Mouse (Mus musculus): ENCODE data around the gene Armc8. TPM values are rescaled to one million over a fixed set of nuclear protein-coding genes. Genes with fewer than 3 reads are reported as not detected.

Gene Armc8
- total RNA-seq, 2 experiments from 2014 or later = 19.3 to 34.0 TPM

DNA sequence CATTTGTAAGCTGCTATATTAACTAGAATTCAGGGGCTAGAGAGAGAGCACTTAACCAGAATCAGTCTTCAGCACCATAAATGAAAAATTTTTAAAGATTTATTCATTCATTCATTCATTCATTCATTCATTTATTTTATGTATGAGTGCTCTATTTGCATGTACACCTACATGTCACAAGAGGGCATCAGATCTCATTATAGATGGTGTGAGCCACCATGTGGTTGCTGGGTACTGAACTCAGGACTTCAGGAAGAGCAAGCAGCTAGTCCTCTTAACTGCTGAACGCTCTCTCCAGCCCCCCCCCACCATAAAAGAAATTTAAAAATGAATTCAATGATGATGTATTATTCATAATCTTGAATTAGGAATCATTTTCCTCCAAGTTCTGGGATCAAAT is 22.4 kb downstream of the Armc8 start:
- no peak for ATAC-seq (replicated peaks; ENCODE audit: low FRiP score, poor library complexity, severe bottlenecking)

DNA sequence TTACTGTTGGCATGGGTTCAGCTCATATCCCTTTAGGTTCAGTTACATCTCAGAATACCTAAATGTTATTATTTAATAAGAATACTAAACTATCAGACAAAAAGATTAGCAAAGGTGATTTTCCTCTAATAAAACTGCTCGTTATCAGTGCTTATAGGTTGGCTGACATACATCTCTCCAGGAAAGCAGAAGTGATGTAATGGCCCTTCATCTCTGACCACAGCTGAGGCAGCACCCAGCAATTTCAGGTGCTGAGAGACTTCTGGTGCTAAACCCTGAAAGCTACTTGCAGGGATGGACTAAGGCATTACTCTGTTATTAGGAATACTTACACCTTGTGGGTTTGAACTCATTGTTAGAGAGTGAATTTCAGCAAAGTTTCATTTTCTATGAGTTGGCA is 36.8 kb downstream of the Armc8 start:
- ATAC-seq (replicated peaks; ENCODE audit: low FRiP score, poor library complexity, severe bottlenecking) = no peak

DNA sequence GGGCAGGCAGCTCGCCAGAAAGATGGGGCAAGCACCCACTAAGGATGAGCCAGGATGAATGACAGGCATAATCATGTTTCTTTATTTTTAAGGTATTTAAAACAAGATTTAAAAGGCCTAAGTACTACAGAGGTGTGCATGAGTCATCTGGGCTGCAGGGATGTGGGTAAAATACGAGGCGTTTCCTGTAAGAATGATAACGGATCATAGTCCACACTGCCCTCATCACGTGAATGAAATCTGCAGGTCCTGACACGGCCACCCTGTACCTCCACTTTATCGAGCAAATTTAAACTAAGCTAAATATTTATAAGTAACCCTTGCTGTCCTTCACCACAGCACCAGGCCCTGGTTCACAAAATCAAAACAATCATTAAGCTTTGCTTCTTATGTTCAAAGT is 62.8 kb downstream of the Armc8 start:
- no peak for ATAC-seq (replicated peaks; ENCODE audit: low FRiP score, poor library complexity, severe bottlenecking)

DNA sequence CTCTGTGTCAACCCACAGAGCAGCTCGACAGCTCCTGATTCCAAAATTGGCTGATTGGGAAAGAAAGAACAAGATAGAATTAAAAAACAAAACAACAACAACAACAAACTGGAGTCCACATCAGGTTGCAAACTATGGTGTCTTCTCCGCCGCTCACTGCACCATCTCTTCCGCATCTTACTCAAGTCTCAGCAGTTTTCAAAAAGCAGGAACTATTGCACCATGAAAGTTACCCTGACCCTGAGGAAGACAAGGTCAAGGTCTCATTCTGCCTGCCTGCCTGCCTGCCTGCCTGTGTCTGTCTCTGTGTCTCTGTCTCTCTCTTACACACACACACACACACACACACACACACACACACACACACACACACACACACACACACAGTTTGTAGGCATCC is 69.4 kb downstream of the Armc8 start:
- no peak for ATAC-seq (replicated peaks; ENCODE audit: low FRiP score, poor library complexity, severe bottlenecking)

DNA sequence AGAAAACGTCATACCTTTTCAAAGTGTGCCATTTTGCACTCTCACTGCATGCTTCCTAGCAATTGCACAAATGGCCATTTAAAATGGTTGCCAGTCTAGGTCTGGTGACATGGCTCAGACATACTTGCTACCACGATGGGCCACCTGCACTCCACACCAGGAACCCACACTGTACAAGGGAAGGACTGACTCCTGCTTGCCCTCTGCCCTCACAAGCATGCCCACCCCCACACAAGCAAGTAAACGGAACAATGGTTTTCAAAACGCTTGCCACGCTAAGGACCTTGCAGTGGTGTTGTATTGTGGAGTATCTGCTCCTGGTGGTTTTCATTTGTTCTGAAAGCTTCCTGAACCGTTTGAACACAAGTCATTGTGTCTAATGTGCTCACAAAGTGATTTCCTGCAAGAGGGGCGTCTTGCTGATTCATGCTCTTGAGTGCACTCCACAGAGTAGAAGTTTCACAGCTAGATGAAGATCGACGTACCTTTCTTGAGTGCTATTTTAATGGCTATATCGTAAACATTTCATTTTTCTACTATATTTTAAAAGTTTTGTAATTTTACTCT is 76.0 kb downstream of the Armc8 start:
- ATAC-seq (replicated peaks; ENCODE audit: low FRiP score, poor library complexity, severe bottlenecking) = peak; percentile 28; the same call in 1 of the 2 replicates

DNA sequence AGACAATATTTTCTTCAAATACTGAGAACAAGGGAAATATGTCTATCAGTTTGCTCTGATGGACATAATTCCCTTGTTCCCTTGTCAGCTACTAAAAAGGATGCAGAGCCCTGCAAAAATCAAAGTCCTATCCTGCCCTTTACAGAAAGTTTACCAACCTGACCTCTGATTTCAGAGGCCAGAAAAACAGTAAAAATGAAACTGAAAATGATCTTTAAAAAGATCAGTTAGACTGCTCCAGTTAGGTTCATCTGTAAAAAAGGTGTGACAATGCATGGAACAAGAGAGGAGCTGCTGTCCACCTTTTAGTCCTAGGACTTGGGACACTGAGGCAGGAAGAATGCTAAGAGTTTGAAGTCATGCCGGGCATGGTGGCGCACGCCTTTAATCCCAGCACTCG is 77.6 kb downstream of the Armc8 start:
- no peak for ATAC-seq (replicated peaks; ENCODE audit: low FRiP score, poor library complexity, severe bottlenecking)

DNA sequence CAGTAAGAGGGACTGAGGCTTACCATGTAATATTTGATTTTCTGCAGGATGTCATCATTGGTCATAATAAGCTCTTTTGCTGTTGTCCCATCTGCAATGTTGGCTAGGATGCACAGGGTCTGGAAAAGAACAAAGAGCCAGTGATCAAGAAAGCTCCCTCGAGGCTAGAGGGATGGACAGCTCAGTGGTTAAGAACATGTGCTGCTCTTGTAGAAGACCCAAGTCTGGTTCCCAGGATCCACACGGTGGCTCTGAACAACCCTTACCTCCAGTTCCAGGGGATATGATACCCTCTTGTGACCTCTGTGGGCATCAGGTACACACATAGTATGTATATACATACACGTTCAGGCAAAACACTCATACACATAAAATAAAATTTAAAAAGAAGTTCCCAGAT is 80.9 kb downstream of the Armc8 start:
- no peak for ATAC-seq (replicated peaks; ENCODE audit: low FRiP score, poor library complexity, severe bottlenecking)

DNA sequence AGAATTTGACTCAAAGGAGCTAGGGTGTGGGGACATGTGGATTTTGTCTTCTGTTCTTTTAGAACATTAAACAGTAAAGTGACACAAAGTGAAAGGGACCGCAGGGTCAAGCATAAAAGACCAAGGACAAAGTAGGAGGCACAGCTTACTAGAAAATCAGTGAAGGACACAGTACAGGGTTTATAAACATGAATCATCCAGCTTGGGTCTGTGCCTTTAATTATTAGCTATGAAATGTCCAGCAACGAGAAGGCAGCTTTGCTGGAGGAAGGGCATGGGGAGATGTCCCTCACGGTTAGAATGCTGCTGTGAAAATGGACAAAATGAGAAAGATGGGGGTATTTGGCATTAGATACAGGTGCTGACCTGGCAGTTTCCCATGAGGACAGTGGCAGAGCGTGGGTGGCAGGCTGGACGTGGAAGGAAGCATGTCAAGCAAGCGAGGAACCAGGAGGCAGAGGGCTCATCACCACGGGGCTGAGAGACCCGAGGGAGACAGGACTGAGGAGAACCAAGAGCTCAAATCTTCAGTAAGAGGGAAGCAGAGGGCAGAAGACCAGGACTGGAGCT is 81.5 kb downstream of the Armc8 start:
- ATAC-seq (replicated peaks; ENCODE audit: low FRiP score, poor library complexity, severe bottlenecking) = no peak

DNA sequence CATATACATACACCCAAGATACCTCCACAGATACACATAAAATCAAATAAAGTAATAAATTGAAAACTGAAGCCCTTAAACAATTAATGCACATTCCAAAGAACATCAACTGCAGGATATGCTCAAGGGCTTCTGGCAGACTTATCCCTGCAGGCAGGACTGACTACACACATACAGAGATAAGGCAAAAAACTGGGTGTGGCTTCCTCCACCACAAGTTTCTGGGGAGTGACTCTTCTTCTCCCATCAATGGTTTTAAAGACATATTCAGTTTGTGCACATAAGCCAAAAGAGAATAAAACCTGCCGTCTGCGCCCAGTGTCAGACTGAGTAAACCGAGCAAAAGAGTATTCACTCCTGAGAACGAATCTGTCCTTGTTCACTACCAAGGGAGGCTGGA is 83.6 kb downstream of the Armc8 start:
- peak; percentile 92 for ATAC-seq (replicated peaks; ENCODE audit: low FRiP score, poor library complexity, severe bottlenecking)

DNA sequence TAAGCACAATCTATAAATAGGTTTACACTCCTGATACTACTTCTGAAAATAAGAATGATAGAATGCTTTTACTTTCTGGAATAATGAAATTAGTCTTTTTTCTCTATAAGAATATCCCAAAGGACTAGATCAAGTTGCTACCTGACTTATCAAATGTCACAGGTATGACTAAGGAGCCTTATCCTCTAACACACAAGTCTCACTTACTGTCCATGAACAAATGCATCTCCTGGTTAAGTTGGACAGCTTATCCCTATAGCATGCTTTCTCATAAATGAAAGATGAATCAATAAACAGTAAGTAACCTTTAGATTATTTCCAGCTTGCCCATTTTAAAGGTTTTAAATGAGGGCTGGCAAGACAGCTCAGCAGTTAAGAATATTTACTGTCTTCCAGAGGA is 84.1 kb downstream of the Armc8 start:
- ATAC-seq (replicated peaks; ENCODE audit: low FRiP score, poor library complexity, severe bottlenecking) = 0 out of 2 replicates have a peak, but pooled peaks have one; percentile 10

DNA sequence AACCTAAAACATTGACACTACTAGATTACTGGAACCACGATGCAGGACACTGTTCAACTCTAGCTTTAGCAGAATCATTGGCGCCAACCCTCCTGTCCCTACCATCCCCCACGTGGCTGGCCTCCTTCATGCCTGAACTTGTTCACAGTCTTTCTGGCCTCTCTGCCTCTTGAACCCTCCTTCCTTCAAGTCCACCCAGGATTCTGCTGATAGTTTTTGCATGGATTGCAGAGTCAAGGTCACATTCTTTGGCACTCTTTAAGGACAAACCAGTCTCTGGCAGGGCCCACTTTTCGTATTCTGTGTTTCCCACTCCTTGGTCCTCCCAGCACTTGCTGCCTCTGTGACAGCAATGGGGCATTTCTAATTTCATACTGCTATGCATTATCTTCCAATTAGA is 85.5 kb downstream of the Armc8 start:
- ATAC-seq (replicated peaks; ENCODE audit: low FRiP score, poor library complexity, severe bottlenecking) = no peak

DNA sequence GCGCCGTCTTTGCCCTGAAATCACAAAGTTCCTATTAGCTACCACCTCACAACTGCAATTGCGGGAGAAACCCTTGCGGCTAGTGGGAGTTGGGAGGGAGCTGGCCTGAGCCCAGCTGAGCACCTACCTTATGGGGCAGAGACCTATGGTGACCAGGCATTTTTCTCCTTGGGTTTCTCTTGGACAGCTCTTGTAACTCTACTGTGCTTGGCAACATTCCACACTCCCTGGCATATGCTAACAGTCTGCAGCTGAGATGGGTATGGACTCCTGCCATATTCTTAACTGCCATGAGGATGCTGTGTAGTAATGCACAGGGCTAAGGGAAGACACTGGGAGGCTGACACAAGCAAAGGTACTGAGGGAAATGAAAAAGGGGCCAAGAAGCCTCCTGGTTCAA is 87.9 kb downstream of the Armc8 start:
- no peak for ATAC-seq (replicated peaks; ENCODE audit: low FRiP score, poor library complexity, severe bottlenecking)

DNA sequence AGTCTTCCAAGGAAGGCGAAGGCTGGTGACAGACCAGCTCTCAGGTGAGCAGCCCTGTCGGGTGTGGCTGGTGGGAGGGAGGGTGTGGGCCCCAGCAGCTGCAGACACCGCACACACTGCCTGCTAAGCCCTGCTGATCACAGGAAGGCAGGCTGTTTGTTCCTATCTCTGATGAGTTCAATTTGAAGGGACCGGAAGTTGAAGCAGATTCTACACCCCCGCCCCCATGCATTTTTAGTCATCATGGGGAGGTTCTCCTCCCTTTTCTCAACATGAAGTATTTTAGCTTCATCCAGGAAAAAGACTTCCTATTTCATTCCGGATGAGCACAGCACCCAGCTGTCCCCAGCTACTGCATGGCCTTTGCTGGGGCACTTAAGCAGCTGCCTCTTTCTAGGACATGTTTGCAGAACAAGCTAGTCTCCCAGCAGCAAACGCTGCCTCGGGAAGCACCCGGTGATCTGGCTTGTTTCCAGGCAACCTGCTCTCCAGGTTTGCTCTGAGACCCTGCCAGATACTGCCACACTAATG is 89.5 kb downstream of the Armc8 start:
- ATAC-seq (replicated peaks; ENCODE audit: low FRiP score, poor library complexity, severe bottlenecking) = no peak

DNA sequence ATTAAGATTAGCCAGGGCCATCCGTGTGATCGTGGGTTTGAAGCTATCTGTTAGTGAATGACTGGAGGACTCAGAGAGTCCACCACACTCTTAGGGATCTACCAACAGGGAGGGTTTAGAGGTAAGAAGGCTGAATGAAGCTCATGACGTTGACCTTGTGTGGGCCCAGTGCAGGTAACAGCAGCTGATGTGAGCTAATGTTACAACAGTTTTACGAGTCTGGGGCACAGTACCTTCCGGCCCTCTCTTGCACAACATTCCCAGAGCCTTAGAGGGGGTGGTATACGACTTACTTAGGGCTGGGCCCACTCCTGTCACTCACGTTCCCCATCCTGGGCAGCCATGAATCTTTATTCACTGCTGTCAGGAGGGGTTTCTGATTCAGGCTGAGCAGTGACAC is 97.4 kb downstream of the Armc8 start:
- ATAC-seq (replicated peaks; ENCODE audit: low FRiP score, poor library complexity, severe bottlenecking) = no peak

DNA sequence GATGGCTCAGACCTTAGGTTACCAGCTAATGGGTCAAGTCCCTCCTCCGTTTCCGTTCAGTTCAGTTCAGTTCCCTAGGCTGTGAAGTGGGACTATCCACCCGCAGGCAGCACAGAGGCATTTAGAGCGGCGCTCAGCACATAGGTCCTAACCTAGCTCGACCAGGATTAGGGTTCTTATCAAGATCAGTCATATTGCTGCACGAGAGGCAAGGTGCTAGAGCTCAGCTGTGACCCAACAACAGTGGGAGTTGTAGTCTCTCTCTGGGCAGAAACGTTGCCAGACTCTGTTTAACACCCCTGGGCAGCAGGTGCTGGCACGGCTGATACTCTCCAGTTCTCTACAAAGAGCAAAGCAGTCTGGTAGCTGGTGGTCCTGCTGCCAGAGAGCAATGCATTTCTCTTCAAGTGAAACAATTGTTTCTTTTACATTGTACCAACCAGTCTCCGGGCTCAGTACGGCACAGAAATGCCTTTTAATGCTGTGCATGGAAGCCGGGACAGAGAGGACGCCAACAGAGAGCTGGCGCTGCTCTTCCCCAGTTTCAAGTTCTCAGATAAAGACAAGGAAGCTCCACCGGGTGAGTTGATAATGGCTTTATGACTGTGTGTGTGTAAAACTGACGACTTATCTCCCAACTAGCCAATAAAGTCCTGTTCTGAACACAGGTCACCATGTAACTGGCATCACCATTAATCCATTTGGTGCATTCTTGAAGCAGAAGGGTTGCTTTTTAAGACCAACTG is 98.2 kb downstream of the Armc8 start:
- peak; percentile 56; the same call in 1 of the 2 replicates for ATAC-seq (replicated peaks; ENCODE audit: low FRiP score, poor library complexity, severe bottlenecking)

DNA sequence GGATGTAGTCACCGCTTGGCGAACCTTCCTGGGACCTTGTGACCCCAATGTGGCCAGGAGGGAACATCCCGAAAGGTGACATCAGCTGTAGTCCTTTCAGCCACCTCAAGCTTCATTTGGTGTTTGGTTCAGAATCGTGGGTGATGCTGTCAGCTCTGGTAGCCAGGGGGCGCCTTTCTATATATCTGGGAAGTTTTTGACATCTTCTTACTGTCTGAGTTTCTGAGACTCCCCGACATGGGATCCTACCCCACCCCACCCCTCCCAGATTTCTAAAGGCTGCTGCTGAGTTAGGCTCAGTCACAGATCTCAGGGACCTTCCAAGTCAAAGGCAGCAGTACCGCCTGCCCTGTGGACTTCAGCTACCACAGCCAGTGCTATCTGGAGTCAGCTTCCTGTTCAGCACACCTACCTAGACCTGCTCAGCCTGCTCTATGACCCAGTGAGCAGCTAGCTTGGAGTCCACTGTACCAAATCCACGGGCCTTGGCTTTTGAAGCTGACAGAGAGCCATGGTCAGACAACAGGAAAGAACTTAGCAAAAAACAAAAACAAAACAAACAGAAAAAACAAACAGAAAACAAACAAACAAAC is 98.9 kb downstream of the Armc8 start:
- peak; percentile 40; the same call in 1 of the 2 replicates for ATAC-seq (replicated peaks; ENCODE audit: low FRiP score, poor library complexity, severe bottlenecking)

DNA sequence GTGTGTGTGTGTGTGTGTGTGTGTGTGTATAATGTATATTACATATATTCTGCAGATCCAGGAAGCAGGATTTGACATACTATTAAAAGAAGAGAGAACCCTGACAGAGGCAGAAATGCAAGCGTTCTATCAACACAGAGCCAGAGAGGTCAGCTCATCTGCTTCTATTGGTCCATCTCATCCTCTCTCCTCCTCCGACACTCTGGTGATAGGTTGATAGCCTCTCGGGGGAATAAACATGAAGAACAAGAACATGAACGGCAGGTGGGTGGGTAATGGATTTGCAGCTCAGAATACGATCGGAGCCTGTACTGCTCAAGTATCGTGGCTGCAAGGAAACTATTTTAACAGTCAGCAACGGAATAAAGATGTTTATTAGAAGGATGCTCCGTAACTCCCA is 100.1 kb downstream of the Armc8 start:
- ATAC-seq (replicated peaks; ENCODE audit: low FRiP score, poor library complexity, severe bottlenecking) = no peak

DNA sequence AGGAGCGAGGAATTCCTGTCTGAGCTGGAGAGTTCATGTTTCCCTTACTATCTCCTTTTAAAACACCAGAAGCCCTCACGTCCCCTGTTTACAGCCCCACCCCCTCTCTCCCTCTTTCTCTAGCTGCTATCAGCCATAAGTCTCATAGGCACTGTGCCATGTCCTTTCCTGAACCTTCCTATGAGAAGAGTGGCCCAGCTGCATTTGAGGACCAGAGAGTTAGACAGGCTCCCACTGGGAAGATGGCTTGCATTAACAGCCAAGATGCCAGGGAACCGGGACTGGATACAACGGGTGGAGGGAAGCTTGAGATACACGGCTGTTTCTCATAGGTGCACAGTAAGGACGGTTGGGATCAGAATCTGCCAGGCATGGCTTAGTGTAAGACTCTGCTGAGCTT is 103.8 kb downstream of the Armc8 start:
- ATAC-seq (replicated peaks; ENCODE audit: low FRiP score, poor library complexity, severe bottlenecking) = no peak

DNA sequence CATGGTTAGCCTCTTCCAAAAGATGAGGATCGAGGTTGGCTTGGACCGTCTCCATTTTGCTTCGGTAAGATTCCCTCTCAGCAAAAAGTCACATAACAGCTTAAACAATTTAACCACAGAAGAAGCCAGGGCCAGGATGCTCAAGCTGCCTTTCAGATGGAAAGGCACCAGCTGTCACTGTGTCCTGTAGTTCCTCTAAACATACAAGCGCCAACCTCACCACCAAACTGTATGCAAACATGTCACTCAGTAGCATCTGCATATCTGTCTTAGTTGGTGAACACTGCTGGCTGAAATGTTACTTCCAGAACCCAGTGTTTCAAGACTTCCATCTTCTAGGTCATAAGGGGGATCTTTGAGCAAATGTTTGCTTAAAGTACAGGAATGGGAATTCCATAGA is 109.0 kb downstream of the Armc8 start:
- ATAC-seq (replicated peaks; ENCODE audit: low FRiP score, poor library complexity, severe bottlenecking) = no peak

DNA sequence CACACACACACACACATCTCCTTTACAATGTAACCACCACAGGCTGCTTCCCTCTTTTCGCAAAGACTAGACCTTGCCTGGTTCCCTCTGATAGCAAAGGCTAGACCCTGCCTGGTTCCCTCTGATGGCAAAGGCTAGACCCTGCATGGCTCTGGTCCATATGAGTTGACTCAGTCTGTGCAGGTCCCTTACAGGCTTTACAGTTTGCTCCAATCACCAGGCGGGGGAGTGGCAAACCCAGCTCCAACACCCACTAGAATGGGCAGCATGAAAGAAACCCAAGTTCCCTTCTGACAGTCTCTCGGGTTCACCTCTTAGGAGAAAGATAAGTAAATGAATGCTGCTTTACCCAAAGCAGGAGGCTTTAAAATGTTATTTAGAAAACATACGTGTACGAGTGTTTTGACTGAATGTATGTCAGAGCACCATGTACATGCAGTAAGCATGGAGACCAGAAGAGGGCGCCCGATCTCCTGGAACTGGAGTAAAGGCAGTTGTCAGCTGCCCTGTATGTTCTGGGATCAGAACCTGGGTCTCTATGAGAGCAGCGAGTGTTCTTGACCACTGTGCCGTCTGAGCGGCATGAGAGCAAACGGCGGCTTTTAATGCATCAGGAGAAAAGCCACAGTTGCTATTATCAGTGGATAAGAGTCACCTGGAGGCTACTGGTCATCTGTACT is 110.0 kb downstream of the Armc8 start:
- peak; percentile 61; the same call in 1 of the 2 replicates for ATAC-seq (replicated peaks; ENCODE audit: low FRiP score, poor library complexity, severe bottlenecking)

Measured in erythroblast, adult 5-6 weeks (primary cell).